Mouse (Mus musculus): ENCODE data around the gene Tut1.

DNA sequence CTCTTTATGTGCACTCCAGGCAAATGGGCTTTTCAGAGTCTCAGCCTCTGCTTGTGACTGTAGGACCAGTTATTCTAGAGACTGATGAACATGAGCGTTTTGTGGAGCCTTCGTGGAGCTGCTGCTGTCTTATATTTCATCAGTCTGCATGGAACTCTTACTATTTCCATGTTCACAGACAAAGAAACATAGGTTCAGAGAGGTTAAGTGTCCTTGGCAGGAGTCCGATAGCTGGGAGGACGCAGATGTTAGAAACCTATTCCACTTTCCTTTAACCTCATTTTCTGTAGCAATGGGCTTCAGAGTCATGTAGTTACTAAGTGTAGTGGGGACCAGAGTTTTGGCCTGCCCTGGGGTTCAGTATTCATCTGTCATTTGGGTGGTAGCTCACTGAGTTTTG is 45.6 kb downstream of the Tut1 start:
- TF ChIP-seq E2F4 (IDR thresholded peaks at IDR 0.05; ENCODE audit: borderline replicate concordance, low read depth, low read length) (no peak), MAX (IDR thresholded peaks at IDR 0.05; ENCODE audit: low read length) (no peak), CTCF (IDR thresholded peaks at IDR 0.05 in 2 of 3, conservative IDR thresholded peaks at IDR 0.05 in 1 of 3; ENCODE audit: control insufficient read depth in 1 of 3, insufficient read depth in 1 of 3, low read depth in 2 of 3, low read length in 3 of 3, poor library complexity in 1 of 3, severe bottlenecking in 1 of 3) (no peak), MAFK (IDR thresholded peaks at IDR 0.05; ENCODE audit: borderline replicate concordance, low read depth, low read length) (no peak), GATA1 (IDR thresholded peaks at IDR 0.05; ENCODE audit: low read depth, low read length) (no peak), TBP (IDR thresholded peaks at IDR 0.05; ENCODE audit: low read depth, low read length) (no peak), MEF2A (IDR thresholded peaks at IDR 0.05; ENCODE audit: extremely low read depth, insufficient replicate concordance, low read depth, low read length, poor library complexity, severe bottlenecking) (no peak), POLR2A (IDR thresholded peaks at IDR 0.05; ENCODE audit: control insufficient read depth in 1 of 2, insufficient read depth in 1 of 2, low read depth in 1 of 2, low read length in 2 of 2, poor library complexity in 1 of 2) (no peak), HCFC1 (IDR thresholded peaks at IDR 0.05; ENCODE audit: low read depth, low read length) (no peak), GABPA (IDR thresholded peaks at IDR 0.05; ENCODE audit: low read depth, low read length) (no peak), CHD2 (IDR thresholded peaks at IDR 0.05; ENCODE audit: low read length) (no peak), NRF1 (IDR thresholded peaks at IDR 0.05; ENCODE audit: insufficient read depth, low read depth, low read length, poor library complexity, severe bottlenecking) (no peak), EP300 (IDR thresholded peaks at IDR 0.05; ENCODE audit: low read depth in 1 of 2, low read length in 2 of 2) (no peak), USF2 (IDR thresholded peaks at IDR 0.05; ENCODE audit: borderline replicate concordance in 1 of 2, insufficient read depth in 1 of 2, low read depth in 1 of 2, low read length in 2 of 2) (no peak)

Measured in MEL (cell line).